Mouse (Mus musculus) layer of hippocampus, adult 8-10 months (tissue): ENCODE measurements around the gene Gm21885. TPM values are rescaled to one million over a fixed set of nuclear protein-coding genes. Genes with fewer than 3 reads are reported as not detected.

Experiments
- DNase-seq, 2 experiments: peaks; one replicate each; pipeline ENCODE4 v3.0.0; 2022; ENCODE audit warnings: low spot score in 2 of 2
- total RNA-seq, 4 experiments: library from RNA; stranded (reverse); gene quantifications; 2 replicates each; pipeline ENCODE4 v1.2.4; 2022

Gene Gm21885
- total RNA-seq, 4 experiments from 2014 or later, result not detected

DNA sequence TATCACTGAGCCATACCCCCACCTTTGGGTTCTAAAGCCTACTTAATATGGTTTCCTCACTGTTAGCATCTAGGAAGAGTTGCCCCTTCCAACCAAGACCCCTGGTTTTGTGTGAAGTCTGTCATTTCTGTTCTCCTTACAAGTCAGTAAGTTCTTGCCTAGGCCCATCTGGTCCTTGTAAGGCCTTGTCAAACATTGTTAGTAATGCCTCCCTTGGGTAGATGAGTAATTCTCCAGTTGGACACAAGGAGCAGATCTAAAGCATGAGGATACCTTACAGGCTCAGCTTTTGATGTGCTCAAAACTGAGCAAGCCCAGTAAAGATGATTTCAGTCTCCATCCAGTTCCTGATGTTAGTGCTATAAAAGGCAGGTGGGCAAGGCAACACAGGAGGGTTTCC is 12.9 kb upstream of the Gm21885 start:
- no peak for DNase-seq

DNA sequence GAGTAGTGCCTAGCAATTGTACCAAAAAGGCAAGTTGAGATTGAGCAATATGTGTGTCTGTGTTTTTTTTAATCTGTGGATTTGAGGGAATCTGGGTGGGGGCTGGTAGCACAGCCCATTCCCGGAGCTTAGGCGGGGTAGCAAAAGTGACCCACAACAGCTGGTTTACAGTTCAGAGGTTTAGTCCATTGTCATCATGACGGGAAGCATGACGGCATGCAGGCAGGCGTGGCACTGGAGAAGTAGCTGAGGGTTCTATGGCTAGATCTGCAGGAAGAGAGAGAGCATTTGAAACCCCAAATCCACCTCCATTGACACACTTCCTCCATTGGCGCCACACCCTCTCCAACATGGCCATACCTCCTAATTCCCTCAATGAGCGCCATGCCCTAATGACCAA is 11.8 kb upstream of the Gm21885 start:
- DNase-seq, result no peak

GRCm38 (mm10) chr11:94271015-94271414 is 10.7 kb upstream of the Gm21885 start:
- no peak for DNase-seq

- DNase-seq, result no peak
Observed at GRCm38 (mm10) chr11:94272960-94273927, 8.4 kb upstream of the Gm21885 start.

- no peak for DNase-seq
Observed at GRCm38 (mm10) chr11:94274206-94274867, 7.3 kb upstream of the Gm21885 start.

DNA sequence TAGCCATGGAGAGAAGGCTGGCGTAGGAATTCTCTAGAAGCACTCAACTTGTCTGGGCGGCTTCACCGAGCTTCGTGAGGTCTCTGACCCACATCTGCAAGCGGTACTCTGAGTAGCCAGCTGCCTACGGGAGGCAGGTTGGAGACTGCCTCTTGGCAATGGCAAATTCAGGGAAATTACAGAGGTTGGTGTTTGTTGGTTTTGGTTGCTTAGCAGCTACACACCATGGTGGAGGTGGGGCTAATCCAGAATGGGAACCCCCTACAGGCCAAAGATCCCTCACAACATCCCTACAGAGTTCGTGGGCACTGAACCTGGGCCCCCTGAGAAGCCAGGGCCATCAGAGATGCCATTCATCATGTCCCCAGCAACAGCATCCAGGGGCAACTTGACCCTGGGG is 6.4 kb upstream of the Gm21885 start:
- DNase-seq, result no peak

DNA sequence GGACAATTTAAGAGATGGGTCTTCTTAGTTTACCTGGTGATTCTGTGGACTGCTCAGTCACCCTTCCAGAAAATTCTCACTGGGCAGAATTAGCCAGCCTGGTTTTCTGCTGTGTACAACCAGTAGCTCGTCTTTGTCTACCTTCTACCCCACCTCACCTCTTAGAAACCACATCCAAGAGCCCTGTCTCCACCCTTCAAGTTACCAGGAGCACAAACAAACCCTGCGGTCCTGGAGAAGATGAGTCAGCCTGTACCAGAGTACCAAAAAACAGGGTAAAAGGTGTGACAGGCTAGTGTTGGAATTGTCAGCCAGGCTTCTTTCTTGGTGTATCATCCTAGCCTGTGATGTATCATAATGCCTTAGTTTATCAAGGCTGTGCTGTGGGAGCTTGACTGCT is 6.0 kb upstream of the Gm21885 start:
- DNase-seq, result no peak

GRCm38 (mm10) chr11:94276869-94277337 is 4.8 kb upstream of the Gm21885 start:
- peak; percentile 90 to 94 for DNase-seq

DNA sequence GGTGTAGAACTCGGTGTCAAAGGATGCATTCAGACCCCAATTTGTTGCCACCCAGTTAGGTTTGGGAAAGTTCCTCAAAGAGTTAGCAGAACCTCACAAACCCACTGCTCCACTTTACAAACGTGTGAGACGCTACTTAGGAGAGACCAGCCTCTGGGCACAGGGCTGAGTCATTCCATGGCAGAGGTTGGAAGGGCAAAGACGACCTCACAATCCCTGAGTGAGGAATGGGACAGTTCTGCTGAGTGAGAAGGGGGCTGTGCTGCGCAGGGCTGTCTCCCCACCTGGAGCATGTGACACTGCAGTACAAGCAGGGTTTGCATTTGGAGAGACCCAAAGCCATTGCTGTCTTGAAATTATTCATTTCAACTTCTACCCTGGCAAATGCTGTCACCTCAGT is 618 bp downstream of the Gm21885 start:
- no peak for DNase-seq

DNA sequence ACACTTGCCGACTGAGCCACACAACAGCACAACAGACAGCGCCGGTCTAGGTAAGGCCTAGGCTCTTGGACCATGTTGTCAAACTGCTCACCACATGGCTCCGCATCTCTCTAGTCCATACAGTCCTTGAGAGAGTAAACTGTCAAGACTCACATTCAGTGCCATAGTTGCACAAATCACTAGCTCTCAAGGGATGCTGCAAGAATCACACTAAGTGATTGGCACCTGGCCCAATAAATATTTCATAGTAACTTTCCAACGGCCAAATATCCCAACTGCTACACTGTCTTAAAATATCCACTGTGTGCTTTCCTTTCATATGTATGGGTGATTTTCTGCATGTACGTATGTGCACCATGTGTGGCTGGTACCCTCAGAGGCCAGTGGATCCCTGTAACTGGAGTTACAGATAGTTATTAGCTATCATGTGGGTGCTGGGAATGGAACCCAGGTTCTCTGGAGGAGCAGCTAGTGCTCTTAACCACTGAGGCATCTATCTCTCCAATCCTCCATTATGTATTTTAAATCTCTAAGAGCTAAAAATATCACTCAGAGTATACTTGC is 1.9 kb downstream of the Gm21885 start:
- DNase-seq, result no peak

DNA sequence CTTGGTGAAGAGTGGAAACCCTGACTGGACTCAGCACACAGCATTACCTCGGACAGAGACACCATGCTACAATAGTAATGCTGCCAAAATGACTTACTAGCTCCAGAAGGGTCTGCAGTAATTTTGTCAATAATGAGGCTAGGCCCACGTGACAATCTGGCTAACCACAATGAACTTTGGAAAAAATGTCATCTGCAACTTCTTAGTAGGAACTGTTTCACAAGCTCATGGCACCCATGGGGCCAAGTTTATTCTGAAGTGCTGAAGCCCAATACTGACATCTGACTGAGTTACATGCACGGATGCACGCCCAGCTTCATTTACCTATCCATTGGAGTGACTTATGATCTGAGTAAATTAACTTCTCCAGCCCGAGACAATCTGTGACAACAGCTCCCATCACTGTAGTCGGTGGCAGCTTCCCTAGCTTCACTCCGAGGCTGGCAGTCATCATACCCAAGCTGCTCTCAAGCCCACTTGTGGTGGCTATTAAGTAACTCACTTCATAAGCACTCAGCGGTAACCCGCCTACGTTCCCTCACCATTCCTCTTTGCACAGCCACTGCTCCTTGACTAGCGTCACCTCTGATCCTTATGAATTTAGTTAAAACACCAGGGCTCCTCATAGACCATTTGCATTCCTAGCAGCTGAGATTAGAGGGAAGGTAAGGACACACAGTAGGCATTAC is 4.4 kb downstream of the Gm21885 start:
- no peak for DNase-seq

- DNase-seq, result no peak
Observed at GRCm38 (mm10) chr11:94287105-94287504, 5.4 kb downstream of the Gm21885 start.

GRCm38 (mm10) chr11:94290062-94290740 is 8.5 kb downstream of the Gm21885 start:
- no peak for DNase-seq

- no peak for DNase-seq
Observed at GRCm38 (mm10) chr11:94294996-94295845, 13.5 kb downstream of the Gm21885 start.

DNA sequence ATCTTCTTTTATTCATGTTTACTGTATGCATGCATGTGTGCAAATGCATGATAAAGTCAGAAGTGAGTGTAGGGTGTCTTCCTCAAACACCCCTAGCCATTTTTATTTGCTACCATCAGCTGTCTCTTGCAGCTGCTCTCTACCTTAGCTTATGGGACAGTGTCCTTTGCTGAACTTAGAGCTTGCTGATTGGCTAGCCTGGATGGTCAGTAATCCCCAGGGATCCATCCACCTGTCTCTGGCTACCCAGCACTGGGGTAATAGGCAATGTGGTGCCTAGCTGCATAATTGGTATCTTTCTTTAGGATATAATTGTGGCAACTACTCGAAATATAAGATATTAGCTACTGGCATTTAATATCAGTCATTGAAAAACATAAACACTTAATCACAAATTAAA is 31.1 kb downstream of the Gm21885 start:
- DNase-seq, result no peak

DNA sequence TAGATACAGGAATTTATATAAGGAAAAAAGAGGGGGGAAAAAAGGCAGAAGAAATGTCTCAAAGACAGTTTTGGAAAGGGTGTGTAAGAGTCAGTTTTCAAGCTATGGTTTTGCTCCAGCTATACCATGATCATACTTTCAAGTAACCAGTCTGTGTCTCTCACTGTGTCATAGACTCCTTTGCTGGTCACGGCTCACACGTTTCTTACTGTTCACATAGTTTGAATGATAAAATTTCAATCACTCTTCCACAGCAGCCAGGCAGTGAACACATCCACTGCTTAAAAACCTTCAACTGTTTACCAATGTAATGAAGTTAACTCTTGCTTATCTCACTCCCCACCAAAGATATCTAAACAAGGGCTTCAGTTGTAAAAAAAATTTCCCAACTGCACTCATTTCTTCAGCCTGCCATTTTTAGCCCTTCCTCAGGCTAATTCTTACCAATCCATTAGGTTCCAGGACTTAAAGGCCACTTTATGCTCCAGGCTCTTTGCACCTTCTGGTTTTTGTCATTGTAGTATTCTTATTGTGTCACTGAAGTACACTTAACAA is 32.5 kb downstream of the Gm21885 start:
- DNase-seq, result no peak

DNA sequence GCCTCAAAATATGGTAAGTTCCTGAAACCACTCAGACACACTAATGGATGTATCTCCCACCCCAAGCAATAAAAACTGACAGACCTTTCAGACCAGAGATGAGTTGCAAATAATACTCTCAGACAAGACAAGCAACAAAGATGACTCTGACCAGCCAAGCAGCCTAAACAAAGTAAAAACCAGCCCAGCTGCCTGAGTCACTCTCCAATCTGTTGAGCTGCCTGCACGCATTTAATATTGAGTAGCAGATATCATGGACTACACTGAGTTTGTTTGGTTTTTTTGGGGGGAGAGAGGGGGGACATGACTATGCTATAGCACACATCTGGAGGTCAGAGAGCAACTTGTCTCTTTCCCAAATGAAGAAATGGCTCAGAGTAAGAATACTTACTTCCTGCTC is 33.6 kb downstream of the Gm21885 start:
- no peak for DNase-seq

- no peak for DNase-seq
Observed at GRCm38 (mm10) chr11:94316528-94316927, 34.9 kb downstream of the Gm21885 start.

DNA sequence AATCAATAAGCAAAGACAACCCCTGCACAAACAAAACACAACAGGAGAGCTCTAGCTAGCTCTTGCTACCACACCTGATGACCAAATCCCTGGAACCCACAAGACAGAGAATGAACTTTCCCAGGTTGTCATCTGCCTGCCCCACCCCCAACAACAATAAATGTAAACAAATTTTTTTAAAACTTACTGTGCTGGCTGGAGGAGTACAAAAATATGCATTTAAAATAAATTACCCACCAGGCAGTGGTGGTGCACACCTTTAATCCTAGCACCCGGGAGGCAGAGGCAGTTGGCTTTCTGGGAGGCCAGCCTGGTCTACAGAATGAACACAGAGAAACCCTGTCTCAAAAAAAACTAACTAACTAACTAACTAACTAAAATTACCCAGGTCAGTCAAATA is 35.3 kb downstream of the Gm21885 start:
- no peak for DNase-seq

DNA sequence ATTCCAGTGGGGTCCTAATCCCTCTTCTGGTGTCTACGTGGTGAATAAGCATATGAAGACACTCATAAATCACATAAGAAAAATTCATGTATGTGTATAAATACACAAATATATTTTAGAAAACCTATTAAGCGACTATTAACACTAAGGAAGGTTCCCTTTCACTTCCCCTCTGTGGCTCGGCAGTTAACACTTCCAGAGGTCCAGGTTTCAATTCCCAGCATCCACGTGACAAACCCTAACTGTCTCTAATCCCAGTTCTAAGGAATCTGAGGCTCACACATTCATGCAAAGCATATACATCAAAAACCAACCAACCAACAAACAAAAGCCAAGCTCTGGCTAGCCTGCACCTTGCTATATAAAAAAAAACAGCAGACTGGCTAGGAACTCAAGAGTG is 35.8 kb downstream of the Gm21885 start:
- no peak for DNase-seq
